Mouse (Mus musculus) spleen, adult 12 weeks (tissue): Measurements from ENCODE around the gene Rpp14.

Experiments used
- DNase-seq: peaks from one replicate; pipeline ENCODE4 v3.0.0; 2022; ENCODE audit warnings: low spot score

The Rpp14 gene

GRCm38 (mm10) chr14:8080165-8080679 lies at the start of gene Rpp14:
Rpp14 (plus strand) TSS chr14:8080367.
- DNase-seq, result peak; percentile 88

DNA sequence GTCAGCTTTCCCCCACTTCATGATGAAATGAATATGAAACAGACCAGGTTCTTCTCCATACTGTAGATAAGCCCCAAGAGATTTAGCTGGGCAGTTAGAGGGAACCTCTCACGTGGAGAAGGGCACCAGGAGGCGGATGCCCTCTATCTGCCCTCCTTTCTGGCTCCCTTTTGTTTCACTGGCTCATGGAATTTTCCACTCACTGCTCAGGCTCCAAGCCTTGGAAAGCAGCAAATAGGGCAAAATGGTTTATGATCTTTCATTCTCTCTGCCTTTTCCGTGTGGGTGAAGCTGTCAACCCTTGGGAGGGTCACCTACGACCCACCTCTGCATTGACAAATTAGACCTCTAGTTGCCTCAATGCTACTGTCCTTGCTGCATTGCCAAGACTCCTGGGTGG lies 49.6 kb upstream of the Rpp14 start:
- no peak for DNase-seq

DNA sequence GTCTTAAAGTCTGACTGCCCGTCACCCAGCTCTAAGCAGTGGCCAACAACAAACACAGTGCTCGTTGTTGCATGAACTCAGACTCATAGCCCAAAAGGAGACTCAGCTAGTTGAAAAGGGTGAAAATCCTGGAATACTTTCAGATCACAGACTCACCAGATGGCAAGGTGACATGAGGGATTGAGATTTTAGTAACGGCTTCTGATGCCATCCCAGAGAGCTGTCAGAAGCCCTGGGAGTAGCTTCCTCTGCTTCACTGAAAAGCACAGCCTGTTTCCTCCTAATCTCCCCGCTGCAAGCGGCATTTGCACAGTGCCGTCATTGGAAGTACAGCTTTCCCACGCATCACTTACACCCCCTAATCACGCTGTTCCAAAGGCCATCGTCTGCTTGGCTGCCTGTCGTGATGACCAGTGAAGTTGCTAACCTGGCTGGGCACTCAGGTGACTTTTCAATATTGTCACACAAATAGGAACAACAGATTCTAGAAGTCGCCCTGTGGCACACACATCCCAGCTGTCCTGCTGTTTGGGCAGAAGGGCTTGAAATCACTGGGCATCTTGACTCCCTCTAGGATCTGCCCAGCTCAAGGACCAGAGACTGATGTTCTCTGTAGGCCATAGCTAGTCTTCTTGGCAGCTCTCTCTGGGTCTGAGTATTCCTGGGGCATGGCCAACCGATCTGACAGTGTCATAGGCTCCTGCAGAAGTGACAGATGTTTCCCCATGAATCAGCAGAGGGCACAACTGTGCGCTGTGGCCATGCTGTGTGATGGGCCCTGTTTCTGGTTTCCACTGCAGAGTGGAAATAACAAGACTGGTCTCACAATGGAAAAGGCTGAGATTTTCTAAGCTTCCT lies 47.9 kb upstream of the Rpp14 start:
- DNase-seq, result no peak

- DNase-seq, result no peak
These were observed 45.6 kb upstream of the Rpp14 start for GRCm38 (mm10) chr14:8034561-8034960.

GRCm38 (mm10) chr14:8035951-8036350 lies 44.2 kb upstream of the Rpp14 start:
- no peak for DNase-seq

DNA sequence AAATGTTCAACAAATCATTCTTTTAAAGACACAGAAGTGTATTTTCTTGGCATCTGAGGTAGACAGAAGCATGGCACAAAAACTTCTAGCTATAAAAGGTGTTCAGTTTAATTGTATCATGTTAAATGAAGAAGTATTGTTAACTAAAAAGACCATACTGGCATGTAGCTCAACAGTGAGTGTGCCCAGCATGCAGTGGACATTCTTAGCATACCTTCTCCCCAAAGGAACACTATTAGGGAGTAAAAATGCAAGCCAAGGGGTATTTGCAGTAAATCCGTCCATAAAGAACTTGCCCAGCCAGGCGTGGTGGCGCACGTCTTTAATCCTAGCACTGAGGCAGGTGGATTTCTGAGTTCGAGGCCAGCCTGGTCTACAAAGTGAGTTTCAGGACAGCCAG lies 43.8 kb upstream of the Rpp14 start:
- DNase-seq, result no peak

DNA sequence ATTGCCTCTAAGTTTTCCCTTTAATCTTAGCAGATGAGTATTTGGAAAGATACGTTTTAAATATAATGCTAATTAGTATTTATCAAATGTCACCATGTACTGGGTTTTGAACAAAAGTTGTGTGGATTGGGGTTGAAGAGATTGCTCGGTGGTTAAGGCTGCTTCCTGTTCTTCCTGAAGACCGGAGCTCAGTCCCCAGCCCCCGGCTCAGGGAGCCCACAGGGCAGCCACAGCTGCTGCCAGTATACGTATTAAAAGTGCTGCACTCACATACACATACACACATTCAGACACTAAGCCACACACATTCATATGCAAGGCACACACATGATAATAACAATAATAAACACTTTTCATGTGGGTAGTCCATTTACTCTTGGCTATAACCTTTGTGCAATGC lies 42.0 kb upstream of the Rpp14 start:
- DNase-seq, result no peak

GRCm38 (mm10) chr14:8038791-8039448 lies 41.2 kb upstream of the Rpp14 start:
- DNase-seq, result no peak

- DNase-seq, result no peak
These were observed 40.0 kb upstream of the Rpp14 start for GRCm38 (mm10) chr14:8040179-8040578.

DNA sequence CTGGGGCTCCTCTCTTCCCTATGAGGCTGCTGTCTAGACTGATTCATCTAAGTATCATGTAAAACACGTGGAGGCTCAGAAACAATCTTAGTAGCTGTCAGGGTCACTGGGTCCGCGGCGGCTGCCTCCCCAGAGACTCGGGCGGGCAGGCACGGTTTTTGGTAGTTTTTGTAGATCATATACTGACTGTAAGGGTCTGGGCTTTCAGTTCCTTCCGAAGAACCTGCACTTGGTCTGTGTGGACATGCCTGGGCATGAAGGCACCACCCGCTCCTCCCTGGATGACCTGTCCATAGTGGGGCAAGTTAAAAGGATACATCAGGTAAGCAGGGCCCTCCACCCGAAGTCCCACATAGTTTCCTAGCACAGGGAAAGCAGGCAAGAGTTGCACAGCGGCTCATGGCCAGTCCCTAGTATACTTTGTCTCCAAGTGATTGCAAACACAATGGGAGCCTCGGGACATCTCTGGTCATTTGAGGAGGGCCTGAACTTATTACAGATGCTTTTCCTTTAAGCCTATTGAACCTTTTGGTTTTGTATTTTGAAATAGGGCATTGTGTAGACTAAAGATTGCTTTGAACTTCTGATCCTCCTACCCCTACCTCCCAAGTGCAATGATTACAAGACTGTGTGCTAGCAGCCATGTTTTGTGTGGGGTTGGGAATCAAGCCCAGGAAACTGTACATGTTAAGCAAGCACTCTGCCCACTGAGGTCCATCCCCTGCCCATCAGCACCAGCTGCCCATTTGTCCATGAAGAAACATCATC lies 39.1 kb upstream of the Rpp14 start:
- no peak for DNase-seq

DNA sequence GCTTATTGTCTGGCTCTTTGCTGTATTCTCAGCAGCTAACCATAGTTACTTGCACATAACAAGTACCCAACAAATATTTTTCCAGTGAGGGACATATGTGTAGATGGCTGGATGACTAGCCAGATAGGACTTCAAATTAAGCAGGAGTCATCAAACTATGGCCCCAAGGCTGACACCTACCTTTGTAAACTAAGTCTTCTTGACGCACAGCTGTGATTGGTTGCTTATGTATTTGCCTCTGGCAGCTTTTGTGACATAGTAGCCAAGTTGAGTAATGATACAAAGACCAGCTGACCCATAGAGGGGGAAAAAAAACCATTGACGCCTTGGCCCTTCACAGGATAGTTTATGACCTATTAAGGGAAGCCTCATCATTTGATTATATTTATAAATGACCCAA lies 38.0 kb upstream of the Rpp14 start:
- no peak for DNase-seq

DNA sequence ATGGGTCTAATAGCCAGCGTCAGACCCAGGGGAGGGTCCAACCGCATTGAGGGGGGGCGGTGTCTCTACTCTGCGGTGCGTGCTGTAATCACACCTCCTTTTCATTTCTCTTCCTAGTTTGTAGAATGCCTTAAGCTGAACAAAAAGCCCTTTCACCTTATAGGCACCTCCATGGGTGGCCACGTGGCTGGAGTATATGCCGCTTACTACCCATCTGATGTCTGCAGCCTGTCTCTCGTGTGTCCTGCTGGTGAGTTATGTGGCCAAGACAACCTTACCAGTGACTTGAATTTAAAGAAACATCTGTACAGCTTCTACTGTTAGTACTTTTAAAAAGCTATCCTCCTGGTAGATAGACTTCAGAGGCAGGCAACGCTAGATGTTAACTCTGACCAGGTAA lies 37.6 kb upstream of the Rpp14 start:
- no peak for DNase-seq

DNA sequence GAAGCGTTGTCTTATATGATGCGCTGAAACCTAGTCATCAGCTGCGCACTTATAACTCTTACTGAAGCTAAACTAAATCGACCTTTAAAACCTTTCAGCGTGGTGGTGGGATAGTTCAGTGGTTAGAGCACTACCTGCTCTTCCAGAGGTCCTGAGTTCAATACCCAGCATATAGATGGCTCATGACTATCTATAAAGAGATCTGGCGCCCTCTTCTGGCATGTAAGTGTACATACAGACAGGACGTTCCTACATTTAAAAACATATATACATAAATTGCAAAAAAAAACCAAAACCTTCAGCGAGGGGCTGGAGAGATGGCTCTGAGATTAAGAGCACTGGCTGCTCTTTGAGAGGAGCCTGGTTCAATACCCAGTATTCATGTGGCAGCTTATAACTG lies 35.8 kb upstream of the Rpp14 start:
- DNase-seq, result no peak

GRCm38 (mm10) chr14:8044786-8045185 lies 35.4 kb upstream of the Rpp14 start:
- no peak for DNase-seq

- DNase-seq, result no peak
These were observed 34.9 kb upstream of the Rpp14 start for GRCm38 (mm10) chr14:8045187-8045846.

- no peak for DNase-seq
These were observed 33.3 kb upstream of the Rpp14 start for GRCm38 (mm10) chr14:8046839-8047238.

- no peak for DNase-seq
These were observed 30.8 kb upstream of the Rpp14 start for GRCm38 (mm10) chr14:8049334-8049733.

GRCm38 (mm10) chr14:8051869-8052268 lies 28.3 kb upstream of the Rpp14 start:
- DNase-seq, result no peak

GRCm38 (mm10) chr14:8052661-8053060 lies 27.5 kb upstream of the Rpp14 start:
- DNase-seq, result no peak

- DNase-seq, result no peak
These were observed 25.7 kb upstream of the Rpp14 start for GRCm38 (mm10) chr14:8054310-8055102.

- no peak for DNase-seq
These were observed 24.1 kb upstream of the Rpp14 start for GRCm38 (mm10) chr14:8056076-8056475.
